Mouse (Mus musculus): Measurements from ENCODE around the gene Gm13279. TPM values are rescaled to one million over a fixed set of nuclear protein-coding genes. Genes with fewer than 3 reads are reported as not detected.

Gm13279 gene
- not detected in 2 replicates for polyA plus RNA-seq (2015; fragmentation: Nextera tagmentation; extraction: Ambion mirVana)

GRCm38 (mm10) chr4:88797097-88797496 lies at the start of gene Gm13279:
Gm13279 (plus strand) TSS chr4:88797397.

GRCm38 (mm10) chr4:88754818-88755340 lies 42.3 kb upstream of the Gm13279 start, which contains the start of gene Gm13271:
Gm13271 (plus strand) TSS chr4:88754868.

DNA sequence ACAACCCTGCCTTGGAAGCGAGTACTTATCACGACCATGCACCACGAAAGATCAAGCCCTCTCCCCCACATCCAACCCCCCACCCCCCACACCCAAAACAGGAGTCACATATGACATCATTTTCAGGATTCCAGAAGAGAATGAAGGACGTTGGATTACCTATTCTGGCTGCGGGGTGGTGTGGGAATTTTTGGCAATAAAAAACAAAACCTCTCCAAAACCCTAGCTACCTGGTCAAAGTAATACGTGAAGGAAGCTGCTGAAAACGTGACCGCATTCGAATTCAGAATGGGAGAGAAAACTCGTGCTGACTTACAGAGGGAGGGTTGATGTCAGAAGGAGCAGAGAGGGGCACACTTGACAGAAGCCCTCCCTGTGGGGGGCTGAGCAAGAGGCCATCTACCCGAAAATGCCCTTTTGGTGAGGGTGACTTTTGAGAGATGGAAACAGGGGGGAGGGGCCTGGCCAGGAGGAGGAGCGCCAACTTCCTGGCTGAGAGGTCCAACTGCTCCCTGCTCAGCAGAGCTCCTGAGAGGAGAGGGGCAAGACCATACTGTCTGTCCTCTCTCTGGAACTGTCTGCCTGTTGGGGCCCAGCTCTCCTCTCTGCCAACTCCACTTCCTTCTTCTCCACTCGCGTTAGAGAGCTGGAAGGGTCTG lies 37.5 kb upstream of the Gm13279 start, which contains the start of gene Gm13283:
TSS of gene Gm13283 (plus strand) at position 510 of the 659 bp plus-strand sequence.

GRCm38 (mm10) chr4:88773534-88773933 lies 23.7 kb upstream of the Gm13279 start, which contains the start of gene Gm13290:
Gm13290 (plus strand) TSS chr4:88773834.

GRCm38 (mm10) chr4:88776622-88777021 lies 20.6 kb upstream of the Gm13279 start, which contains the start of gene Gm13289:
Gm13289 (plus strand) TSS chr4:88776922.

DNA sequence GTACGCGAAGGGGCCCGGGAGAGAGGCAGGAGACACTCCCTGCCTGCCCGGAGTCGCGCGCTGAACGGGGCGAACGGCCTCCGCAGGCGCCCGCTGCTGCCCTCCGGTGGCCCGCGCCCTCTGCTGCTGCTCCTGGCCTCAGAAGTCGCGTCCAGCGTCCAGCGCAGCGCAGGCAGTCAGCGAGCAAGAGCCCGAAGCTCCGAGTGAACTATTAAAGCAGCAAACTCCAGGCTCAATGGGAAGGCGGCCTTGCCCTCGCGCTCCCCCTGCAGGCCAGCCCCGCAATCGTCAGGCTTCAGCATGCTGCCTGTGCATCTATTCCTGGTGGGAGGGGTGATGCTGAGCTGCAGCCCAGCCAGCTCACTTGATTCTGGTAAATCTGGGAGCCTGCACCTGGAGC lies 17.6 kb upstream of the Gm13279 start, which contains the start of gene Gm13272:
TSS of gene Gm13272 (plus strand) at position 301 of the 400 bp plus-strand sequence.

DNA sequence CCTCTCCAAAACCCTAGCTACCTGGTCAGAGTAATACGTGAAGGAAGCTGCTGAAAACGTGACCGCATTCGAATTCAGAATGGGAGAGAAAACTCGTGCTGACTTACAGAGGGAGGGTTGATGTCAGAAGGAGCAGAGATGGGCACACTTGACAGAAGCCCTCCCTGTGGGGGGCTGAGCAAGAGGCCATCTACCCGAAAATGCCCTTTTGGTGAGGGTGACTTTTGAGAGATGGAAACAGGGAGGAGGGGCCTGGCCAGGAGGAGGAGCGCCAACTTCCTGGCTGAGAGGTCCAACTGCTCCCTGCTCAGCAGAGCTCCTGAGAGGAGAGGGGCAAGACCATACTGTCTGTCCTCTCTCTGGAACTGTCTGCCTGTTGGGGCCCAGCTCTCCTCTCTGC lies 15.4 kb upstream of the Gm13279 start, which contains the start of gene Ifnz:
TSS of gene Ifnz (plus strand) at position 301 of the 400 bp plus-strand sequence.

DNA sequence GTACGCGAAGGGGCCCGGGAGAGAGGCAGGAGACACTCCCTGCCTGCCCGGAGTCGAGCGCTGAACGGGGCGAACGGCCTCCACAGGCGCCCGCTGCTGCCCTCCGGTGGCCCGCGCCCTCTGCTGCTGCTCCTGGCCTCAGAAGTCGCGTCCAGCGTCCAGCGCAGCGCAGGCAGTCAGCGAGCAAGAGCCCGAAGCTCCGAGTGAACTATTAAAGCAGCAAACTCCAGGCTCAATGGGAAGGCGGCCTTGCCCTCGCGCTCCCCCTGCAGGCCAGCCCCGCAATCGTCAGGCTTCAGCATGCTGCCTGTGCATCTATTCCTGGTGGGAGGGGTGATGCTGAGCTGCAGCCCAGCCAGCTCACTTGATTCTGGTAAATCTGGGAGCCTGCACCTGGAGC lies 11.8 kb upstream of the Gm13279 start, which contains the start of gene Gm13276:
TSS of gene Gm13276 (plus strand) at position 301 of the 400 bp plus-strand sequence.

GRCm38 (mm10) chr4:88788402-88788801 lies 8.8 kb upstream of the Gm13279 start, which contains the start of gene Gm13277:
Gm13277 (plus strand) TSS chr4:88788632.

DNA sequence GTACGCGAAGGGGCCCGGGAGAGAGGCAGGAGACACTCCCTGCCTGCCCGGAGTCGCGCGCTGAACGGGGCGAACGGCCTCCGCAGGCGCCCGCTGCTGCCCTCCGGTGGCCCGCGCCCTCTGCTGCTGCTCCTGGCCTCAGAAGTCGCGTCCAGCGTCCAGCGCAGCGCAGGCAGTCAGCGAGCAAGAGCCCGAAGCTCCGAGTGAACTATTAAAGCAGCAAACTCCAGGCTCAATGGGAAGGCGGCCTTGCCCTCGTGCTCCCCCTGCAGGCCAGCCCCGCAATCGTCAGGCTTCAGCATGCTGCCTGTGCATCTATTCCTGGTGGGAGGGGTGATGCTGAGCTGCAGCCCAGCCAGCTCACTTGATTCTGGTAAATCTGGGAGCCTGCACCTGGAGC lies 5.9 kb upstream of the Gm13279 start, which contains the start of gene Gm13278:
TSS of gene Gm13278 (plus strand) at position 301 of the 400 bp plus-strand sequence.

DNA sequence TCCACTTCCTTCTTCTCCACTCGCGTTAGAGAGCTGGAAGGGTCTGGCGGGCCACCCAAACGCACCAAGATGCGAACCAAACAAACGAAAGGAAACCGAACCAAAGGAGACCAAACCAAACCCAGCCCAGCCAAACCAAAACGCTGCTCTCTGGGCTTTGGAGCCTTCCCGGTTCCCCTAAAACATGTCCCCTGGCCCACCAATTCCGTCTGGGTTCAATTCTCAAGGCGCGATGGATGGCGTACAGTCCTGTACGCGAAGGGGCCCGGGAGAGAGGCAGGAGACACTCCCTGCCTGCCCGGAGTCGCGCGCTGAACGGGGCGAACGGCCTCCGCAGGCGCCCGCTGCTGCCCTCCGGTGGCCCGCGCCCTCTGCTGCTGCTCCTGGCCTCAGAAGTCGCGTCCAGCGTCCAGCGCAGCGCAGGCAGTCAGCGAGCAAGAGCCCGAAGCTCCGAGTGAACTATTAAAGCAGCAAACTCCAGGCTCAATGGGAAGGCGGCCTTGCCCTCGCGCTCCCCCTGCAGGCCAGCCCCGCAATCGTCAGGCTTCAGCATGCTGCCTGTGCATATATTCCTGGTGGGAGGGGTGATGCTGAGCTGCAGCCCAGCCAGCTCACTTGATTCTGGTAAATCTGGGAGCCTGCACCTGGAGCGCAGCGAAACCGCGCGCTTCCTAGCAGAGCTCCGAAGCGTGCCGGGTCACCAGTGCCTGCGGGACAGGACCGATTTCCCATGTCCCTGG lies 3.1 kb upstream of the Gm13279 start, which contains the start of gene Gm13275:
TSS of gene Gm13275 (plus strand) at position 552 of the 740 bp plus-strand sequence.

GRCm38 (mm10) chr4:88799365-88799764 lies 2.2 kb downstream of the Gm13279 start, which contains the start of gene Gm13285:
Gm13285 (plus strand) TSS chr4:88799665.

GRCm38 (mm10) chr4:88802954-88803353 lies 5.8 kb downstream of the Gm13279 start, which contains the start of gene Gm13287:
Gm13287 (plus strand) TSS chr4:88803254.

GRCm38 (mm10) chr4:88805231-88805630 lies 8.0 kb downstream of the Gm13279 start, which contains the start of gene Gm13288:
Gm13288 (plus strand) TSS chr4:88805531.

GRCm38 (mm10) chr4:88815928-88816327 lies 18.7 kb downstream of the Gm13279 start, which contains the start of gene Ifna7:
Ifna7 (plus strand) TSS chr4:88816228.

DNA sequence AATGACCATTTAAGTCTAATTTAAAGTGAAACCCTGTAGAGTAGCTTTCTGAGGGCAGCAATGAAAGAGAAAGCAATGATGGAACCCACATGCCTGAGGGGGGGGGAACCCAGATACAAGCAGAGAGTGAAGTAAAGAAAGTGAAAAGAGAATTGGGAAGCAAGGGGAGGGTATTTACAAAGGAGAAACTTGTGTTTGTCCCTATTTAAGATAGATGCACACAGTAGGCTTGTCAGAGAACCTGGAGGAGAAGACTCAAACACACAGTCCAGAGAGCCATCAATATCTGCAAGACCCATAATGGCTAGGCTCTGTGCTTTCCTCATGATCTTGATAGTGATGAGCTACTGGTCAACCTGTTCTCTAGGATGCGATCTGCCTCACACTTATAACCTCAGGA lies 22.5 kb downstream of the Gm13279 start, which contains the start of gene Ifna11:
TSS of gene Ifna11 (plus strand) at position 301 of the 400 bp plus-strand sequence.

GRCm38 (mm10) chr4:88827116-88827515 lies 29.9 kb downstream of the Gm13279 start, which contains the start of gene Ifna6:
Ifna6 (plus strand) TSS chr4:88827416.

GRCm38 (mm10) chr4:88835225-88835624 lies 38.0 kb downstream of the Gm13279 start, which contains the start of gene Ifna5:
Ifna5 (plus strand) TSS chr4:88835525.

GRCm38 (mm10) chr4:88841438-88841911 lies 44.3 kb downstream of the Gm13279 start, which contains the start of gene Ifna4:
Ifna4 (plus strand) TSS chr4:88841861.

